13 mouse cellular contexts compared by ENCODE assay signal in the genomic region with DNA sequence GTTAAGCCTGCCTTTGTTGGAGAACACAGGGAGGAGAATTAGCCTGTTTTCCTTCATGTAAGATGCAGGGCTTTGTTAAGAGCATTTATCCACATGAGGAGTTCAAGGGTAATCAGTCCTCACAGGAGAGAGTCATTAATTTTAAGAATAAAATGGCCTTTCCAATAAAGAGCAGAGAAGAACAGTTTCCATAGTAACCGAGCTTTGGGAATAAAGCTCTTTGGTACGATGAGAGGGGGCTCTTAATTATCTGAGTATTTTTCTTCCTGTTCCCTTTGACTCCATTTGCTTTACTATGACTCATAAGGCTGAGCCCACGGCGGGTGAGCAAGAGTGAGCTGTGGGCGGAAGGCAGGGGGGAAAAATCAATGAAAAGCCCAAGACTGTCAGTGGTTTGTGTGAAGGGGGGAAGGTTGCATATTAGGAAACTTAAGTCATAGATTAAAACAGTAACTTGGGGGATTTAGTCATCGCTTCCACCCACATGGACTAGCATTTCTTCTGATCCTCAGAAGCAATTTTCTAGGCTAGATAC.
DNase-seq lines count a peak whose midpoint lies in the region; ATAC-seq lines count a peak whose summit lies in the region.
"Had no signal": no experiment of that assay in that cellular context is flagged by ENCODE, and none has a peak within 500 bp of the region (broad histone marks: within the 10 kb centered on the region; RNA-seq: fewer than 3 reads in every experiment).

No protein-coding gene starts in this region.

- H3K4me1 ChIP-seq in forebrain, embryonic 12.5 days: peaks cover 8% of the 10 kb centered on the region
- peaks cover 5% of the 10 kb centered on the region for H3K4me1 ChIP-seq in midbrain, embryonic 13.5 days (replicated peaks)
- no peaks in the 10 kb centered on the region for H3K4me1 ChIP-seq in kidney, embryonic 16.5 days (ENCODE audit: insufficient read depth, low read length)
- H3K4me1 ChIP-seq: limb, embryonic 12.5 days; stomach, embryonic 15.5 days had no signal

- WGBS in forebrain, embryonic 12.5 days: 15% methylated on average over 6 of the region's 6 CpGs
- WGBS in midbrain, embryonic 13.5 days: 44% methylated on average over 6 of the region's 6 CpGs
- 59% methylated on average over 6 of the region's 6 CpGs for WGBS in kidney, embryonic 16.5 days

- no peak overlapping the region for H3K27ac ChIP-seq in forebrain, embryonic 12.5 days
- 0 out of 2 replicates have a peak overlapping the region, but pooled peaks have one; percentile 40 for H3K27ac ChIP-seq in midbrain, embryonic 13.5 days
- H3K27ac ChIP-seq in kidney, embryonic 16.5 days (ENCODE audit: low read length): no peak overlapping the region
- H3K27ac ChIP-seq: kidney, postnatal 0 days; limb, embryonic 12.5 days; stomach, embryonic 15.5 days had no signal

- H3K9ac ChIP-seq in forebrain, embryonic 12.5 days: no peak overlapping the region
- H3K9ac ChIP-seq in midbrain, embryonic 13.5 days (replicated peaks): no peak overlapping the region
- H3K9ac ChIP-seq in kidney, embryonic 16.5 days (replicated peaks; ENCODE audit: low read length): no peak overlapping the region
- H3K9ac ChIP-seq: limb, embryonic 12.5 days; stomach, embryonic 15.5 days had no signal

- DNase-seq in frontal cortex, postnatal 10 days (ENCODE audit: low spot score in 2 of 2): no peak
- peak; percentile 78 for DNase-seq in 416B (ENCODE audit: low read depth)
- DNase-seq in thymus, postnatal 0 days (ENCODE audit: low spot score): no peak
- no peak for DNase-seq in cerebellum, adult 8-10 months
- DNase-seq: cerebellum, postnatal 10 days; lung, postnatal 36 days had no signal

- peak; percentile 44; the same call in 1 of the 2 replicates for ATAC-seq in frontal cortex, adult (ENCODE audit: low TSS enrichment)
- ATAC-seq in forebrain, embryonic 12.5 days (ENCODE audit: low FRiP score): peak; percentile 66
- peak; percentile 75 for ATAC-seq in midbrain, embryonic 13.5 days
- ATAC-seq in kidney, embryonic 16.5 days (ENCODE audit: low FRiP score, low TSS enrichment): no peak

- no peaks in the 10 kb centered on the region for H3K27me3 ChIP-seq in forebrain, embryonic 12.5 days
- H3K27me3 ChIP-seq in midbrain, embryonic 13.5 days: no peaks in the 10 kb centered on the region
- no peaks in the 10 kb centered on the region for H3K27me3 ChIP-seq in kidney, embryonic 16.5 days (ENCODE audit: insufficient read depth, low read length)
- H3K27me3 ChIP-seq: limb, embryonic 12.5 days; stomach, embryonic 15.5 days had no signal

- H3K4me2 ChIP-seq in forebrain, embryonic 12.5 days: no peak overlapping the region
- H3K4me2 ChIP-seq in midbrain, embryonic 13.5 days (replicated peaks): no peak overlapping the region
- no peak overlapping the region for H3K4me2 ChIP-seq in kidney, embryonic 16.5 days (replicated peaks; ENCODE audit: low read depth, low read length)
- H3K4me2 ChIP-seq: limb, embryonic 12.5 days; stomach, embryonic 15.5 days had no signal

- no peaks in the 10 kb centered on the region for H3K9me3 ChIP-seq in forebrain, embryonic 12.5 days
- H3K9me3 ChIP-seq in midbrain, embryonic 13.5 days: no peaks in the 10 kb centered on the region
- no peaks in the 10 kb centered on the region for H3K9me3 ChIP-seq in kidney, embryonic 16.5 days (ENCODE audit: low read length)
- H3K9me3 ChIP-seq: limb, embryonic 12.5 days; stomach, embryonic 15.5 days had no signal

- H3K36me3 ChIP-seq in forebrain, embryonic 12.5 days (replicated peaks): peaks cover 3% of the 10 kb centered on the region
- no peaks in the 10 kb centered on the region for H3K36me3 ChIP-seq in midbrain, embryonic 13.5 days
- no peaks in the 10 kb centered on the region for H3K36me3 ChIP-seq in kidney, embryonic 16.5 days (ENCODE audit: insufficient read depth, low read length)
- H3K36me3 ChIP-seq: limb, embryonic 12.5 days had no signal

- H3K4me3 ChIP-seq in forebrain, embryonic 12.5 days (replicated peaks): no peak overlapping the region
- no peak overlapping the region for H3K4me3 ChIP-seq in midbrain, embryonic 13.5 days (replicated peaks)
- H3K4me3 ChIP-seq in kidney, embryonic 16.5 days (ENCODE audit: low read length): no peak overlapping the region
- H3K4me3 ChIP-seq: limb, embryonic 12.5 days; stomach, embryonic 15.5 days had no signal
